Mouse (Mus musculus) hematopoietic stem cell, adult 5-6 weeks (primary cell): ENCODE measurements around the gene Kcnj11. TPM values are rescaled to one million over a fixed set of nuclear protein-coding genes. Genes with fewer than 3 reads are reported as not detected.
A peak's percentile ranks its signal among the peaks of the same experiment; 100 is the strongest.

ENCODE experiments used
- ATAC-seq, 2 experiments: fragments of 125-278 bp in 1 of 2; replicated peaks in 1 of 2; 2 replicates each; pipeline ENCODE4 v1.8.0; 2016 to 2017; ENCODE audit warnings: inconsistent platforms in 2 of 2, mild to moderate bottlenecking in 2 of 2, moderate number of reproducible peaks in 2 of 2, low read depth in 1 of 2, moderate TSS enrichment in 1 of 2; ENCODE audit not compliant: low FRiP score in 2 of 2, poor library complexity in 2 of 2, severe bottlenecking in 2 of 2, insufficient read depth in 1 of 2, low TSS enrichment in 1 of 2
- total RNA-seq: library from RNA; stranded (forward); fragments of 172-1452, 232-1000 nt; gene quantifications from 2 replicates; pipeline ENCODE4 v1.2.3, GENCODE M21; 2017

Kcnj11 gene
- total RNA-seq, 1 experiment from 2014 or later: not detected

- ATAC-seq: no peak
Measured at GRCm38 (mm10) chr7:46076844-46077243, 23.7 kb downstream of the Kcnj11 start.

- no peak for ATAC-seq
Measured at GRCm38 (mm10) chr7:46068831-46069230, 31.7 kb downstream of the Kcnj11 start.

GRCm38 (mm10) chr7:46063296-46063695, 37.3 kb downstream of the Kcnj11 start:
- ATAC-seq: no peak

DNA sequence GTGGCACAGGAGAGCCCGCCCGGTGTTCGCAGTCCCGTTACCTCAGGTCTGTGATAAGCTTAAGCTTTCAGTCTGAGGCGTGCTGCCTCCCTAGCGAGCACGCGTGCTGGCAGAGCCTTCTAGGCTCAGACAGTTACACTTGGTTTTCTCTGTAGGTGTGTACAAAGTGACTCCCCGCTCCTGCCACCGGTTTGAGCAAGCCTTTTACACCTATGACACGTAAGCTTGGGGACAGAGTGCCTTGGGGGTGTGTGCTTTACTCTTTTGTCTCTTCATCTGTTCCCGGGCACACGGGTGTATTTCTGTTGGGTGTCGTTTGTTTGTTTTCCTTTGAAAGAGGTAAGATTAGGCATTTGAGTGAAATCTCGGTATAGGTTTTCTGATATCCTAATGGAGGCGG, 39.0 kb downstream of the Kcnj11 start:
- ATAC-seq: no peak

- no peak for ATAC-seq
Measured at GRCm38 (mm10) chr7:46060688-46061087, 39.9 kb downstream of the Kcnj11 start.

DNA sequence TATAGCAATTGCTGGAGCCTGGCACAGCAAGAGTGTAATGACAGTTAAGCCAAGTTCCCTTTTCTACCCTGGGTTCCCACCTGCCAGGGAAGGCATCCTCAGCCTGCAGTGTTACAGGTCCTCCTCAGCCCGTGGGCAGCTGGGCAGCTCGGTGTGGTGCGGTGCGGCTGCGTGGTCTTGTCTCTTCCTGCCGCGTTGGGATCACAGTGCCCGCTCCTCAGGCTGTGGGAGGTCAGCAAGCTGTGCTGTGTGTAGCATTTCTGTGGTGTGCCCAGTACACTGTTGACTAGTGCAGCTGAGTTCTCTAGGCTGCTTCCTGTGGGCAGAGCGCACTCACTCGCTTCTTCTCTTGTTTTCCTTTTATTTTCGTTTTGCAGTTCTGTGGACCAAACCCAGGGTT, 41.7 kb downstream of the Kcnj11 start:
- peak; percentile 78 to 81 for ATAC-seq

DNA sequence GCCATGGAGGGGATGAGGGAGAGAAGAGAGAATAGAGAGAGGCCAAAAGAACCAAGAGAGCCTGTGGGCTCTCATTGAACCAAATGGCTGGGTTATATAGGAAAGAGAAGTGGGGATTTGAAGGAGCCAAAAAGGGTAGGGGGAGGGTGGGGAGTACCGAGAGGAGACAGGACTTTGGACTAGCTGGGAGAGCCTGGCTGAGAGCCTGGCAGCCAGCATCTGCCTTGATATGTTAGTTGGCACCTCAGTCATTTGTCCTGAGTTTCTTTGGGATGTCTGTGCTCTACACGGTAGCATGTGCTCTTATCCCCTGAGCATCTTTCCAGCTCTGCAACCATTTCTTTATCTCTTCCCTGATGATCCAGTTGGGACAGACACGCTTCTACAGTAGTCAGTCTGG, 47.0 kb downstream of the Kcnj11 start:
- ATAC-seq: no peak

GRCm38 (mm10) chr7:46052161-46052821, 48.3 kb downstream of the Kcnj11 start:
- no peak for ATAC-seq

DNA sequence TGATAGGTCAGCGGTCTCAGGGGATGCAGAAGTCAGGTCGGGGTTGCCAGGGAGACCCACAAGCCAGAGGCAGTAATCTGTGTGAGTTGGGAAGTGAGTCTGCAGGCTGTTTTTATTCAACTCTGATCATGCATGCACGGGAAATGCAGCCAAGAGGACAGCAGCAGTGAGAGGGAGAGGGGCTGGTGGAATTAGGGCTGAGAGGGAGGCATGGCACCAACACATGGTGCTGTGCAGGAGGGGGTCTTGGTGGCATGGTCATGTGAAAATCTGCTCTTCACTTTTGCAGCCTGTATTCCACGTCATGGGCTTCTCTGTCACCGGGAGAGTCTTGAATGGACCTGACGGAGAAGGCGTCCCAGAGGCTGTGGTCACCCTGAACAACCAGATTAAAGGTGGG, 50.6 kb downstream of the Kcnj11 start:
- no peak for ATAC-seq

GRCm38 (mm10) chr7:46047873-46048562, 52.5 kb downstream of the Kcnj11 start:
- no peak for ATAC-seq

GRCm38 (mm10) chr7:46045882-46046281, 54.7 kb downstream of the Kcnj11 start:
- ATAC-seq: no peak

DNA sequence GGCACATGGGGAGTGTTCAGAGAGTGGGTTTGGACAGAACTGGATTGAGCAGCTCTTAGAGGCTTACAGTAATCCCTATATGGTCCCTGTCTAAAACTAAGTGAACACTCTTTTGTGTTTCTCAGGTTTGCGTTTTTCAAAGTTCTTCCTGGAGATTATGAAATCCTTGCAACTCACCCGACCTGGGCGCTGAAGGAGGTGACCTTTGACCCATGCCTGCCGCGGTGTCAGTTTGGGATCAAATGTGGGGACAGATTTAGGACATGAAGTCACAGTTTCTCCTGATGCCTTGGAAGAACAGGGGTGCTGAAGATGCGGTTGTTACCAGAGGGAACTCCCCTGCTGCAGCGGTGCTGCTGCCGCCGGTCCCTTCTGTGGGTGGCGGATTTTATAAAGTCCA, 56.5 kb downstream of the Kcnj11 start:
- ATAC-seq: no peak

Other genes with a start within 250 kb of the Kcnj11 start
- gene Kdelr1, start 228.0 kb downstream of the Kcnj11 start, total RNA-seq: 56.0 and 63.8 TPM in 2 replicates
- 0.10 and 0.31 TPM in 2 replicates for gene Grin2d, start 222.4 kb downstream of the Kcnj11 start, total RNA-seq
- not detected in 2 replicates for gene Syngr4, start 204.1 kb downstream of the Kcnj11 start, total RNA-seq
- 16.2 and 19.6 TPM in 2 replicates for gene Tmem143, start 203.8 kb downstream of the Kcnj11 start, total RNA-seq
- 193 and 200 TPM in 2 replicates for gene Emp3, start 179.4 kb downstream of the Kcnj11 start, total RNA-seq
- 3.2 and 6.8 TPM in 2 replicates for gene Ccdc114, start 176.7 kb downstream of the Kcnj11 start, total RNA-seq
- gene Abcc6, start 70.5 kb downstream of the Kcnj11 start, total RNA-seq: not detected in 2 replicates
- gene Nomo1, start 67.1 kb downstream of the Kcnj11 start, total RNA-seq: 36.7 and 48.5 TPM in 2 replicates
- not detected in 2 replicates for gene Abcc8, start 79.3 kb upstream of the Kcnj11 start, total RNA-seq
- not detected in 2 replicates for gene Ush1c, start 137.7 kb upstream of the Kcnj11 start, total RNA-seq
- not detected in 2 replicates for gene Otog, start 140.2 kb upstream of the Kcnj11 start, total RNA-seq